Mouse (Mus musculus): ENCODE data around the gene Nlrp14. TPM values are rescaled to one million over a fixed set of nuclear protein-coding genes. Genes with fewer than 3 reads are reported as not detected.

Nlrp14 gene
- 5.4 TPM for polyA plus RNA-seq (2014; fragmentation: Illumina TruSeq; extraction: RNeasy Lipid Tissue Mini Kit (QIAGEN cat#74804); ENCODE audit: low read depth, low replicate concordance)

GRCm38 (mm10) chr7:107166690-107167089, at the start of gene Nlrp14:
TSS of gene Nlrp14 (plus strand) at chr7:107166990.

GRCm38 (mm10) chr7:107130983-107131382, 35.8 kb upstream of the Nlrp14 start, which contains the start of gene Olfr715:
TSS of gene Olfr715 (minus strand) at chr7:107131083.

GRCm38 (mm10) chr7:107138027-107138426, 28.8 kb upstream of the Nlrp14 start, which contains the start of gene Olfr716:
TSS of gene Olfr716 (plus strand) at chr7:107138327.

GRCm38 (mm10) chr7:107209204-107209860, 42.5 kb downstream of the Nlrp14 start, which contains the start of gene Rbmxl2:
TSS of gene Rbmxl2 (plus strand) at chr7:107209445.

Other genes with a start within 250 kb of the Nlrp14 start
- gene Olfr709-ps1, start 234.8 kb upstream of the Nlrp14 start, polyA plus RNA-seq (2014; fragmentation: Illumina TruSeq; extraction: RNeasy Lipid Tissue Mini Kit (QIAGEN cat#74804); ENCODE audit: low read depth, low replicate concordance), result not detected
- gene Olfr710, start 218.7 kb upstream of the Nlrp14 start, polyA plus RNA-seq (2014; fragmentation: Illumina TruSeq; extraction: RNeasy Lipid Tissue Mini Kit (QIAGEN cat#74804); ENCODE audit: low read depth, low replicate concordance), result not detected
- gene Olfr6, start 203.1 kb upstream of the Nlrp14 start, polyA plus RNA-seq (2014; fragmentation: Illumina TruSeq; extraction: RNeasy Lipid Tissue Mini Kit (QIAGEN cat#74804); ENCODE audit: low read depth, low replicate concordance), result not detected
- gene Olfr711, start 191.5 kb upstream of the Nlrp14 start, polyA plus RNA-seq (2014; fragmentation: Illumina TruSeq; extraction: RNeasy Lipid Tissue Mini Kit (QIAGEN cat#74804); ENCODE audit: low read depth, low replicate concordance), result not detected
- not detected for gene Olfr2, start 160.9 kb upstream of the Nlrp14 start, polyA plus RNA-seq (2014; fragmentation: Illumina TruSeq; extraction: RNeasy Lipid Tissue Mini Kit (QIAGEN cat#74804); ENCODE audit: low read depth, low replicate concordance)
- not detected for gene Olfr713, start 135.8 kb upstream of the Nlrp14 start, polyA plus RNA-seq (2014; fragmentation: Illumina TruSeq; extraction: RNeasy Lipid Tissue Mini Kit (QIAGEN cat#74804); ENCODE audit: low read depth, low replicate concordance)
- not detected for gene Olfr714, start 96.0 kb upstream of the Nlrp14 start, polyA plus RNA-seq (2014; fragmentation: Illumina TruSeq; extraction: RNeasy Lipid Tissue Mini Kit (QIAGEN cat#74804); ENCODE audit: low read depth, low replicate concordance)
- gene Olfr17, start 73.8 kb upstream of the Nlrp14 start, polyA plus RNA-seq (2014; fragmentation: Illumina TruSeq; extraction: RNeasy Lipid Tissue Mini Kit (QIAGEN cat#74804); ENCODE audit: low read depth, low replicate concordance), result not detected
- not detected for gene Olfr715b, start 56.6 kb upstream of the Nlrp14 start, polyA plus RNA-seq (2014; fragmentation: Illumina TruSeq; extraction: RNeasy Lipid Tissue Mini Kit (QIAGEN cat#74804); ENCODE audit: low read depth, low replicate concordance)
- not detected for gene Olfr715, start 35.9 kb upstream of the Nlrp14 start, polyA plus RNA-seq (2014; fragmentation: Illumina TruSeq; extraction: RNeasy Lipid Tissue Mini Kit (QIAGEN cat#74804); ENCODE audit: low read depth, low replicate concordance)
- not detected for gene Olfr716, start 28.7 kb upstream of the Nlrp14 start, polyA plus RNA-seq (2014; fragmentation: Illumina TruSeq; extraction: RNeasy Lipid Tissue Mini Kit (QIAGEN cat#74804); ENCODE audit: low read depth, low replicate concordance)
- 0.56 TPM for gene Rbmxl2, start 42.5 kb downstream of the Nlrp14 start, polyA plus RNA-seq (2014; fragmentation: Illumina TruSeq; extraction: RNeasy Lipid Tissue Mini Kit (QIAGEN cat#74804); ENCODE audit: low read depth, low replicate concordance)
- 0.41 TPM for gene Syt9, start 203.7 kb downstream of the Nlrp14 start, polyA plus RNA-seq (2014; fragmentation: Illumina TruSeq; extraction: RNeasy Lipid Tissue Mini Kit (QIAGEN cat#74804); ENCODE audit: low read depth, low replicate concordance)

Data from adipose tissue, adult 10 weeks (tissue).